Mouse (Mus musculus): Measurements from ENCODE around the gene Tmem127.

DNA sequence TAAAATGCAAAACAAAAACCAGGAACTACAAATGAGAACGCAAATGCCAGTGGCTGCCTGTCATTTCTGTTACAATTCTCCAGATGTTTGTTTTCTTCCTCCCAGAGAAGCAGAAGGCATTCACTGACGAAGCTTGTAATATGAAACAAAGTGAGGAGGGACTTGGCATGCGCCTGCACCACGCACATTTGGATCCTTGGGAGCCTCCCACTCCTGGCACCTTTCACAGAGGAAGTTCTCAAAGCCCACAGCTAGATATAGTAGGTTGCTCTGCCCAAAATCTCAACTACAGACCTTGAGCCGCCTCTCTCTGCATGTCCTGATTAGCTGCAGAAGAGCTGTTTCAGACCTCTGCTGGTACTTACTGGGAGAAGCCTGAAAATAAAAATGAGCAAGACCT lies 11.6 kb downstream of the Tmem127 start:
- no peak for TF ChIP-seq CTCF (conservative IDR thresholded peaks at IDR 0.05; ENCODE audit: low read length)
- TF ChIP-seq NANOG (IDR thresholded peaks at IDR 0.05; ENCODE audit: borderline replicate concordance, low read length): no peak
- no peak for TF ChIP-seq POU5F1 (IDR thresholded peaks at IDR 0.05; ENCODE audit: borderline replicate concordance, low read length)
